Mouse (Mus musculus): ENCODE measurements around the gene Clvs2. TPM values are rescaled to one million over a fixed set of nuclear protein-coding genes. Genes with fewer than 3 reads are reported as not detected.

The Clvs2 gene
- total RNA-seq (2021): under 1 TPM in 1 of 2 experiments, not detected in 1; 0.14 TPM
- polyA plus RNA-seq (2012; rRNA removed): 0.06 TPM in 1 of 2 replicates, not detected in the other
- long read RNA-seq: 0 reads

- DNase-seq: peak; percentile 14
Measured at GRCm38 (mm10) chr10:33624131-33624879, at the start of gene Clvs2. Gene Clvs2 (minus strand): TSS chr10:33624769.

GRCm38 (mm10) chr10:33653142-33653541 is 28.6 kb upstream of the Clvs2 start:
- DNase-seq: peak; percentile 62

DNA sequence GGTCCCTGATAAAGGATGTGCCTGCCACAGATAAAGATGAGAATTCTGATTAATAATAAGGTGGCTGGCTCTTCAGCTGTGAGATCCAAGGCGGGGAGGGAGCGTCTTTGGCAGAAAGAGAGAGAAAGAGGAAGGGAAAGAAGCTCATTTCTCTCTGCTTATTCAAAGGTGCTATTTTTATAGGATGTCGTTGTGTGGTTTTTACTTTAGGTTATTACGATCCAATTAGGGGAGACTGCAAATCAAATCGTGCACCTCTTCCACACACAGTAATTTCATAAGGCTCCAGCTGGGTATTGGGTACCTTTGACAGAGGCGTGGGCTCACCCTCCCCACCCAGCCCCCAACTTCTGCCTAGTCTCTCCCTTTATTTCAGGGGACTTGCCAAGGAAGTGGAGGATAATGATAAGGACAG is 985 bp downstream of the Clvs2 start:
- DNase-seq: no peak

- DNase-seq: no peak
Measured at GRCm38 (mm10) chr10:33622700-33623099, 1.9 kb downstream of the Clvs2 start.

DNA sequence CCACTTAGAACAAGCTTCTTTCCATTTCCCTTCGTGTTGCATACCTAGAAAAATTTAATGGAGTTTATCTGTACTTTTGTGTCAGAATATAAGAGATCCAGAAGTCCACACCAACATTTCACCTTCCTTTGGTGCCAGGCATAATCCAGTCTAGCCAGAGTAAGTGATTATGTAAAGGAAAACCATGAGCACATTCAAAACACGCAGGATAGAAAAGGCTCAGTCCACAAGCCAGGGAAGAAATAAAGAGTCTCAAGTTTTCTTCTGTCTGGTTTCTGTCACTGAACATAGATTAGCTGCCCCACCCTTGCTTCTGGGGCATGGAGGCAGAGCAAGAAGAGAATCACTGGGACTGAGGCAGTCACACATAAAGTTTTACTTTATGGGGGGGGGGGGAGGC is 8.4 kb downstream of the Clvs2 start:
- no peak for DNase-seq

GRCm38 (mm10) chr10:33613197-33613596 is 11.4 kb downstream of the Clvs2 start:
- no peak for DNase-seq

- DNase-seq: peak; percentile 2
Measured at GRCm38 (mm10) chr10:33592732-33593131, 31.8 kb downstream of the Clvs2 start.

DNA sequence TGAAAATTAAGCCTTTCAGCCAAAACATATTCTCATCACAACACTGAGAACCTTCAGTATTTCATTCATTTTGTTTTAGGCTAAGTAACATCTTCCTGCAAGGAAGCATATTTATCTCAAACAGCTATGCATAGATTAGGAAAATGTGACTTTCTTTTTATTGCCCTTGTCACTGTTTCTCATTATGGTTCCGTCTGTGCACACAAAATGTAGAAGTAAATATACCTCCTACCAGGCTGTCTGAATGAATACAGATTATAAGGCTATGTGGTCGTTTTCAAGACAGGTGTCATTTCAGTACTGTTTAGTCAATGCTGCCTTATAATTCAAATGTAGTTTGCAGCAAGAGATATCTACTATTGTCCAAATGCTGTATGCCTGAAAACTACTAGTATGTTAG is 35.8 kb downstream of the Clvs2 start:
- DNase-seq: no peak

DNA sequence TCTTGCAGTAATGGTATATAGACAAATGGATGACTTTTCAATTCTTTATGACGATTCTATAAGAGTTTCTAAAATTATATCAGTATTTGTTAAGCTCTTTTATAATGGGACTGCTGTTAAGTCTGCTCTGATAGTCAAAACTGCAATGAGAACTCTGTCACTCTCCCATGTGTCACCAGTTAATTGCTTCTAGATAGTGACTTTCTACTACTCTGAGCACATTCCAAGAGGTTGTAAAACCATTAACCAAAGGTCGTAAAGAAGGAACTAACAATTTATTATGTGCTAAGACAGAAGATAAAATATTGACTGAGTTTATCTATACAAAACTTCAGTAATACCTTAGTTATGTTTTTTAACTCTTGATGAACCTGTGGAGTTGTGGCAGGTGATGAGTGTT is 37.5 kb downstream of the Clvs2 start:
- no peak for DNase-seq

DNA sequence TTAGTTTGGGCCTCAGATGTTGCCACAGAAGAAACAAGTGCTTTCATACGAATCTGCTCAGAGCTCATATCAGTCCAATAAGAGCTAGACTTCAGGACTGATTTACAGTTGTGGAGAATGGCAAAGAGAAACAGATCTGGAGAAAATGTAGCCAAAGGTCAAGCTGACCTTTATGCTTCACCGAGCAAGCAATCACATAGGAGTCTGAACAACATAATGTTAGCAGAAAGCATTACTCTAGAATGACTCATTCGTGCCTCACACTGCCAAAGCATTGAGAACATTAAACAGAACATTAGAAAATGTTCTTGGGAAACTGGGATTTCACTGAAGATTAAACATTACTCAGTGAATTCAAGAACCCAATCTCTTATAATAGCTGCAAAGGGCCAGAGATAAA is 66.5 kb downstream of the Clvs2 start:
- peak; percentile 75 for DNase-seq

DNA sequence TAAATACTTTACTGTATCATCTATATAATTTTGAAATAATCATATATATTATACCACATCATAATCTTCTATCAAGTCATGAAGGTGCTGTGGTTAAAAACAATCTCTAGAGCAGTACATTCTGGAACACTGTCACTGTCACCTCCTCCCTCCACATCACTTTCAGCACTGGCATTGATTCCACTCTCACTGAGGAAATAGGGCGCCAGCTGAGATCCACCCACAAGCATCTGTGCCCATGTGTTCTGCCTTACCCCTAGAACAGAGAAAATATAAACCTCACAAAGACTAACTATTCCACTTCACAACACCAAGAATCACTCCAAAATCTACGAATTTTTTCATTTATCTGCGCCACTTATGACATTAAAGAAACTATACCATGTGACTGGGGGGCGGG is 84.2 kb downstream of the Clvs2 start:
- no peak for DNase-seq

Other genes with a start within 250 kb of the Clvs2 start
- 1 to 10 TPM in 1 of 2 experiments, not detected in 1; 2.5 TPM for gene Sult3a2, start 161.9 kb upstream of the Clvs2 start, total RNA-seq (2021)
- not detected in 2 replicates for gene Sult3a2, start 161.9 kb upstream of the Clvs2 start, polyA plus RNA-seq (2012; rRNA removed)
- 1 to 10 TPM in 1 of 2 experiments, not detected in 1; 6.3 TPM for gene Sult3a1, start 233.0 kb upstream of the Clvs2 start, total RNA-seq (2021)
- not detected in 2 replicates for gene Sult3a1, start 233.0 kb upstream of the Clvs2 start, polyA plus RNA-seq (2012; rRNA removed)

Measured in adrenal gland, adult 2 months (tissue).